Mouse (Mus musculus) kidney, adult 2 months (tissue): Measurements from ENCODE around the gene Col13a1.

Experiments
- CTCF ChIP-seq: fragments of 200-500 bp; conservative IDR thresholded peaks from 2 replicates; pipeline ENCODE4 v1.5.1; 2011; ENCODE audit warnings: low read depth, mild to moderate bottlenecking, control low read depth, low read length, moderate library complexity, mixed read lengths; ENCODE audit not compliant: insufficient read depth, insufficient read length
- POLR2A ChIP-seq: fragments of 200-500 bp; IDR thresholded peaks from one replicate; pipeline ENCODE4 v1.6.1; 2011; ENCODE audit warnings: low read depth, low read length, control low read depth

DNA sequence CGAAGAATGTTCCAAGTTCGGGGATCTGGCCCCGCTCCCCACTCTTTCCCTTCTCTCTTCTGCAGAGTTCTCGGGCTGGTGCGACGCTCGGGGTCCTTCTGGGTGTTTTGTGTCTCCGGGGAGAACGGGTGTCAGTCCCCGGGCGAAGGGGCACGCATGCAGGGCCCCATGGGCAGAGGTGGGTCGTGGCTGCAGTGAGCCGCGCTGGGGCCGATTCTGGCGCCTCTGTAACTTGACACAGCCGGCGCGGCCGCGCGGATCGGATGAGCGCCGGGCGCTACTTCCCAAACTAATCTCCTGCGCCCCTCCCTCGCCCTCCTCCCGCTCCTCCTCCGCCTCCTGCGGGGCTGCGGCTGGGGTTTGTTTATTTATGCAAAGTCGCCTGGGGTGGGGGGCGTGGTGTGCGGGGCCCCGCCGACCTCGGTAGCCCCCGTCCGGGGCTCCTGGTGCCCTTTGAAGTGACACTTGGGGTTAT, at the start of gene Col13a1:
- no peak for TF ChIP-seq POLR2A
- TF ChIP-seq CTCF, result no peak
